Mouse (Mus musculus): Measurements from ENCODE around the gene Ccdc107. TPM values are rescaled to one million over a fixed set of nuclear protein-coding genes. Genes with fewer than 3 reads are reported as not detected.

Gene Ccdc107
- total and polyA plus RNA-seq, 3 experiments, result 30.5 to 63.1 (median 33.4) TPM

DNA sequence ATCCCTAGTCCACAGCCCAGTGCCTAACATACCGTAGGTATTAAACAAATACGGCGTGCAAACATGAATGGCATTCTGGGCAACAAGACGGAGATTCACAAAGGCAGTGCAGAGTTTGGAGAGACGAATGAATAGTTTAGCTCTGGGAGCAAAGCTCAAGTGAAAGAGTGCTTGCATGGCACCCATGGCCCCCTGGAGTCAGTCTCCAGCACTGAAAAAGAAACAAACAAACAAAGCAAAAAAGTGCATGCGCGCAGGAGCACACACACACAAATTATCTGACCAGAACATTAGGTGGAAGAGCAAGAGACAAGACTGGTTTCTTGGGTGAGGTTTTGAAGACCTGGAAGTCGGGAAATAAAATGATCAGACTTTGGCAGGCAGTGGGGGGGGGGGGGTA lies 13.4 kb downstream of the Ccdc107 start:
- no peak for DNase-seq (ENCODE audit: extremely low read depth)
- Histone ChIP-seq H3K4me3 (replicated peaks in 1 of 3; ENCODE audit: low read depth in 2 of 3, low read length in 2 of 3, poor library complexity in 1 of 3) (no peak overlapping the region), H3K27ac (ENCODE audit: insufficient read depth, low read depth) (no peak overlapping the region), H3K36me3 (replicated peaks in 1 of 2; ENCODE audit: control insufficient read depth in 1 of 2, insufficient read depth in 1 of 2, low read length in 1 of 2) (no peaks in the 10 kb centered on the region), H3K9me3 (replicated peaks; ENCODE audit: low read length) (no peaks in the 10 kb centered on the region), H3K4me1 (ENCODE audit: control insufficient read depth in 1 of 2, insufficient read depth in 2 of 2) (no peaks in the 10 kb centered on the region), H3K27me3 (replicated peaks) (peaks cover 94% of the 10 kb centered on the region), H3K79me2 (replicated peaks; ENCODE audit: control insufficient read depth, extremely low read depth, insufficient read depth, poor library complexity, severe bottlenecking) (no peaks in the 10 kb centered on the region), H3K4me2 (ENCODE audit: insufficient read depth, low read depth, poor library complexity, severe bottlenecking) (no peak overlapping the region), H3K9ac (ENCODE audit: insufficient read depth, low read depth) (no peak overlapping the region)
- dilution Hi-C loops (cut with MboI; ENCODE audit: extremely low pct_ligation_motif_present, extremely low pct_unique_long_range_greater_than_20kb, low sequenced_read_pairs), result no loop called here
- in situ Hi-C loops (cut with MboI; ENCODE audit: low pct_ligation_motif_present, low pct_unique_long_range_greater_than_20kb, low sequenced_read_pairs), result no loop called here
- no peak for TF ChIP-seq MXI1 (IDR thresholded peaks at IDR 0.05; ENCODE audit: low read depth, low read length)

DNA sequence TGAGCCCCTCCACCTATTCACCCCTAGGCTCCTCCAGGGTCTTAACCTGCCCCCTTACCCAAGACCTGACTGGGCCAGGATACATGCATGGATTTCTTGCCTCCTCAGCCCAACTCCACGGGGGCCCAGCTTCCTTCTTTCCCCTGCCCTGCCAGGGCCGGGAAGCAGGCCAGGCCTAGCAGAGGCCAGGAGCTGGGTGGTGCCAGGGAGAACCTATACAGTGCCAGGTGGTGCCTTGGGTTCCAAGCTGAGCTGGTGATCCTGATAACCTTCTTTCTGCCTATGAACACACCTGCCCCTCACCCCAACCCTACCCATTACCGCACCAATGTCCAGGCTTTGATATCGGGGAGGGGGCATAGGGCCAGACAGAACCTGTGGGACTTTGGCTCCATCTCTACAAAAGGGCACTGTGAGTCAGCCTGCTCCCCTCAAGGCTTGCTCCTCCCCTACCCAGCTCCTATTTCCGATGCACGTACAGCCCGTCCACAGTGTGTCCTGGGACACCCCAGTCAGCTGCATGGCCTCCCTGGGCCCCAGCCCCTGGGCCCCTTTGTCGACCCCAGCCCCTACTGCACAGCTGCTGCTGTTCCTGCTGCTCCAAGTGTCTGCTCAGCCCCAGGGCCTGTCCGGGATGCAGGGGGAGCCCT lies 14.0 kb downstream of the Ccdc107 start, which contains the start of gene Car9:
Car9 (plus strand) TSS at position 431 of the 650 bp plus-strand sequence.
- no peak for TF ChIP-seq PAX5 (IDR thresholded peaks at IDR 0.05; ENCODE audit: low read length)
- TF ChIP-seq NELFE (IDR thresholded peaks at IDR 0.05; ENCODE audit: low read depth, low read length), result no peak
- TF ChIP-seq EP300 (IDR thresholded peaks at IDR 0.05; ENCODE audit: low read length), result no peak
- no peak for TF ChIP-seq POLR2A (IDR thresholded peaks at IDR 0.05; ENCODE audit: low read depth, low read length)
- no peak for TF ChIP-seq ELF1 (IDR thresholded peaks at IDR 0.05; ENCODE audit: low read depth, low read length)
- no peak for TF ChIP-seq ZNF384 (IDR thresholded peaks at IDR 0.05; ENCODE audit: low read depth, low read length)
- no peak for TF ChIP-seq UBTF (IDR thresholded peaks at IDR 0.05; ENCODE audit: low read depth, low read length)
- no peak for TF ChIP-seq SIN3A (IDR thresholded peaks at IDR 0.05; ENCODE audit: low read length)
- TF ChIP-seq JUN (IDR thresholded peaks at IDR 0.05; ENCODE audit: insufficient read depth, low read depth, low read length), result no peak
- TF ChIP-seq ZKSCAN1 (IDR thresholded peaks at IDR 0.05; ENCODE audit: borderline replicate concordance, low read depth, low read length), result no peak
- TF ChIP-seq ETS1 (conservative IDR thresholded peaks at IDR 0.05; ENCODE audit: low read depth, low read length), result no peak
- no peak for TF ChIP-seq E2F4 (IDR thresholded peaks at IDR 0.05; ENCODE audit: insufficient replicate concordance, low read depth, low read length)
- no peak for TF ChIP-seq TBP (conservative IDR thresholded peaks at IDR 0.05; ENCODE audit: low read depth, low read length)
- TF ChIP-seq ZMIZ1 (IDR thresholded peaks at IDR 0.05; ENCODE audit: low read depth, low read length), result no peak
- TF ChIP-seq CHD2 (IDR thresholded peaks at IDR 0.05; ENCODE audit: low read length), result no peak
- in situ Hi-C loops (cut with MboI; ENCODE audit: low pct_ligation_motif_present, low pct_unique_long_range_greater_than_20kb, low sequenced_read_pairs), result no loop called here

More for the DNA sequence above, 14.0 kb downstream of the Ccdc107 start, which contains the start of gene Car9:
- DNase-seq (ENCODE audit: extremely low read depth), result no peak
- no peak within 1 kb of the TSS for H3K4me2 ChIP-seq (ENCODE audit: insufficient read depth, low read depth, poor library complexity, severe bottlenecking)
- dilution Hi-C loops (cut with MboI; ENCODE audit: extremely low pct_ligation_motif_present, extremely low pct_unique_long_range_greater_than_20kb, low sequenced_read_pairs), result no loop called here
- no peak within 1 kb of the TSS for H3K9ac ChIP-seq (ENCODE audit: insufficient read depth, low read depth)
- peaks cover 88% of the 10 kb centered on the region for H3K27me3 ChIP-seq (replicated peaks)
- H3K4me3 ChIP-seq (replicated peaks in 1 of 3; ENCODE audit: low read depth in 2 of 3, low read length in 2 of 3, poor library complexity in 1 of 3), result no peak within 1 kb of the TSS
- no peaks in the 10 kb centered on the region for H3K4me1 ChIP-seq (ENCODE audit: control insufficient read depth in 1 of 2, insufficient read depth in 2 of 2)
- H3K9me3 ChIP-seq (replicated peaks; ENCODE audit: low read length), result no peaks in the 10 kb centered on the region
- H3K27ac ChIP-seq (ENCODE audit: insufficient read depth, low read depth), result no peak within 1 kb of the TSS
- no peaks in the 10 kb centered on the region for H3K36me3 ChIP-seq (replicated peaks in 1 of 2; ENCODE audit: control insufficient read depth in 1 of 2, insufficient read depth in 1 of 2, low read length in 1 of 2)
- no peaks in the 10 kb centered on the region for H3K79me2 ChIP-seq (replicated peaks; ENCODE audit: control insufficient read depth, extremely low read depth, insufficient read depth, poor library complexity, severe bottlenecking)
